Mouse (Mus musculus) megakaryocyte, embryonic 14.5 days (primary cell): ENCODE results near the gene St8sia6. TPM values are rescaled to one million over a fixed set of nuclear protein-coding genes. Genes with fewer than 3 reads are reported as not detected.
"Not testable (repeated sequence)": the region's sequence is repeated elsewhere in the genome, so short reads cannot be mapped to it uniquely, and the experiment has no call there.

Experiments
- H3K27me3 ChIP-seq: replicated peaks from 2 replicates; pipeline ENCODE3; 2012; ENCODE audit warnings: inconsistent platforms
- H3K36me3 ChIP-seq: replicated peaks from 2 replicates; pipeline ENCODE3; 2012; ENCODE audit warnings: low read length, inconsistent platforms, mixed read lengths
- H3K4me1 ChIP-seq: 2 replicates; pipeline ENCODE4 v1.6.1; 2012; ENCODE audit warnings: inconsistent platforms
- H3K4me3 ChIP-seq: replicated peaks from 2 replicates; pipeline ENCODE3; 2012; ENCODE audit warnings: moderate library complexity, mild to moderate bottlenecking, inconsistent platforms
- H3K9me3 ChIP-seq: 2 replicates; pipeline ENCODE4 v1.6.1; 2012; ENCODE audit warnings: inconsistent platforms
- FLI1 ChIP-seq: IDR thresholded peaks from 2 replicates; pipeline ENCODE4 v1.6.1; 2012; ENCODE audit warnings: low read length, inconsistent platforms, mixed read lengths
- GATA1 ChIP-seq: IDR thresholded peaks from 3 replicates; pipeline ENCODE4 v1.6.1; 2012; ENCODE audit warnings: mixed read lengths, low read length, inconsistent platforms, borderline replicate concordance
- polyA plus RNA-seq: library from polyadenylated mRNA; stranded (reverse); fragments of >175 nt; gene quantifications from 2 replicates; pipeline ENCODE4 v1.2.3, GENCODE M21; 2012; ENCODE audit warnings: low replicate concordance; ENCODE audit not compliant: insufficient read depth

St8sia6 gene
- polyA plus RNA-seq, 1 experiment = 0.50 TPM

DNA sequence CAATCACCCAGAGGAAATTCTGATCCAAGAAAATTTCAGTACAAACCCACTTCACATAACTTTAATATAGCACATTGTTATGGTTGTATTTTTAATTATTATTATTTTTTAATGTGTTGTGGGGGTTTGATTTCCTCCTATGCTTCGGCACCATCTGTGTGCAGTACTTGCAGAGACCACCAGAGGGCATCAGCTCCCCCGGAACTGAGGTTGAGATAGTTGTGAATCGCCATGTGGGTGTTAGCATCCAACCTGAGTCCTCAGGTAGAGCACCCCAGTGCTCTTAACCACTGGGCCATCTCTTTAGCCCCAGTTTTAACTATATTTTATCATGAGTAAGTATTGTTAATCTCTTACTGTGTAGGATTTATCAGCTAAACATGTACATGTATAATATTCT is 120.9 kb downstream of the St8sia6 start:
- no peak overlapping the region for H3K4me3 ChIP-seq
- TF ChIP-seq GATA1 (no peak), FLI1 (no peak)
- no peaks in the 10 kb centered on the region for H3K36me3 ChIP-seq

DNA sequence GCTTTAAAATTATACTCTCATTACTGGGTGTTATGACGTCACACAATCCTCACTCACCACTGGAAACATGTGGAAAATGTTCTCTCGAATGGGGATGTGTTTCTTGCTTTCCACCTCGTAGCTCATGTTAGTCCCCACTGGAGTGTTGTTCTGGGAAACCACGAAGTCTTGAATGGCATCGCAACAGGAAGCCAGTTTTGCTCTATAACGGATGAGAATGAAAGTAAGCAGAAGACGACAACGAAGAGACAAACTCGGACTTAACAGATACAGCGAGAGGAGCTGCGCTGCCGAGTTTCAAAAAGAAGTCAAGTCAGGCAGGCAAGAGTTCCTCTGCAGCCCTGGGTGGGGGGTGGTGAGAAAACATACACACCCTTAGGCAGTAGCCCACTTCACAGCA is 121.4 kb downstream of the St8sia6 start:
- H3K9me3 ChIP-seq = no peaks in the 10 kb centered on the region
- no peaks in the 10 kb centered on the region for H3K27me3 ChIP-seq
- TF ChIP-seq FLI1 (no peak), GATA1 (no peak)
- H3K4me3 ChIP-seq = peak overlapping the region; percentile 62
- peaks cover 10% of the 10 kb centered on the region for H3K4me1 ChIP-seq
- no peaks in the 10 kb centered on the region for H3K36me3 ChIP-seq

More for the DNA sequence above, 120.9 kb downstream of the St8sia6 start:
- no peaks in the 10 kb centered on the region for H3K9me3 ChIP-seq
- no peaks in the 10 kb centered on the region for H3K27me3 ChIP-seq
- peaks cover 10% of the 10 kb centered on the region for H3K4me1 ChIP-seq

DNA sequence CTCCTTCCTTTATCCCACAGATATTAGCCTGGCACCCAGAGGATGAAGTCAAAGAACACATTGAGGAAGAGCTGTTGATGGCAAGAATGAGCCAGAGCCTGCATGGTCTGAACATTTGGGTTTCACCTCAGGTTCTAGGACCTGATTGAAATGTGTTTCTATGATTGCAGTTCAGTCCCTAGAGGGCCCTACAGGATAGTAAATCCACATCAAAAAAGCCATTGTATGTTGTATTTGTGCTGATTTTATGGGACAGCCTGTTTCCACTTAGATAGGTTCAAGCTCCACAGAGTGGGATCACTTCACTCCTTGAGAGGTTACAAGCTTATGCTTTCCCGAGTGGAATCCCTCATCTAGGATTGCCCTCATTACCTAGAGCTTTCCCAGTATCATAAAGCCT is 159.0 kb downstream of the St8sia6 start:
- H3K27me3 ChIP-seq = peaks cover 8% of the 10 kb centered on the region
- no peaks in the 10 kb centered on the region for H3K36me3 ChIP-seq
- H3K4me1 ChIP-seq = peaks cover 5% of the 10 kb centered on the region; the same call in 1 of the 2 replicates
- no peaks in the 10 kb centered on the region for H3K9me3 ChIP-seq
- H3K4me3 ChIP-seq = no peak overlapping the region
- no peak for TF ChIP-seq GATA1
- TF ChIP-seq FLI1 = no peak

DNA sequence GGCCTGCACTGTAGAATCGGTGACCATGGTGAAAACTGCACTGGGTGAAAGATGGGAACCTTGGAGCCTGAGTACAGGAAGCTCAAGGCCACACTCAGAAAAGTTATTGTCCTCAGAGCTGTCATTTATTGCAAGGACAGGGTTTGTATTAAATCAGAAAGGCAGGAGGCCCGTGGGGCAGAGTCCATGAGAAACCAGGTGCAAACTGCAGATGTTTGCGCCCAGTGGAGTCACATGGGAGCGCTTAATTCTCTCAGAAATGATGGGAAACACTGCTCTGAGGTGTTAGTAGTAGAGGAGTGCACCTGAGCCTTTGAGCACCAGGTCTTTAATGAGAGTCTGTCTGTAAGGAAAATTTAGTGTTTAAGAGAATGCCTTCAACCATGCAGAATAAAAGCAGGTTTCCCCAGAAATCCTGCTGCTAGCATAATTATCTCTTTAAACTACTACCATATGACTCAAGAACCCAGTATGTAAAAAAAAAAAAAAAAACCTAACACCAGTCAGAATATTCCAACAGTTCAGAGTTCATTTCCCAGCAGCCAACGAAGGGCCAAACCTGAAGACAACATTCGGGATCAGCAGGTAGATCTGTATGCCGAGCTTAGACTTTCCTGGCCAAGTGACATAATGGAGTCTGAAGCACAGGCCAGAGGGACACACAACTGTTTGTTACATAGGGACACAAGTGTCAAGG is 163.6 kb downstream of the St8sia6 start:
- no peak overlapping the region for H3K4me3 ChIP-seq
- no peaks in the 10 kb centered on the region for H3K36me3 ChIP-seq
- no peaks in the 10 kb centered on the region for H3K9me3 ChIP-seq
- TF ChIP-seq GATA1 (no peak), FLI1 (no peak)
- peaks cover 5% of the 10 kb centered on the region; the same call in 1 of the 2 replicates for H3K4me1 ChIP-seq
- H3K27me3 ChIP-seq = peaks cover 6% of the 10 kb centered on the region

DNA sequence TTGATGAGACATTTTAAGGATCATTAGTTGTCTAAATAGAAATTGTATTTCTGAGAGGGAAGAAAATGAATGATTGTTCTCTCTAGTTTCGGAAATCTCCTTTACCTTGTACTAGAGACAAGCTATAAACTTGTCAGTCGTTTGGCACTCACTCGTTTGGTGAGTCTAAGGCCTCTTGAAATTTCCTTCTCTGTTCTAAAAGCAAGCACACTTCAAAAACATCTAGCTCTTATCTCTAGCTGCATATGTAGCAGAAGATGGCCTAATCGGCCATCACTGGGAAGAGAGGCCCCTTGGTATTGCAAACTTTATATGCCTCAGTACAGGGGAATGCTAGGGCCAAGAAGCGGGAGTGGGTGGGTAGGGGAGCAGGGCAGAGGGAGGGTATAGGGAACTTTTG is 190.2 kb downstream of the St8sia6 start:
- H3K36me3 ChIP-seq, H3K4me1 ChIP-seq, H3K9me3 ChIP-seq, H3K4me3 ChIP-seq, H3K27me3 ChIP-seq: not testable (repeated sequence)

DNA sequence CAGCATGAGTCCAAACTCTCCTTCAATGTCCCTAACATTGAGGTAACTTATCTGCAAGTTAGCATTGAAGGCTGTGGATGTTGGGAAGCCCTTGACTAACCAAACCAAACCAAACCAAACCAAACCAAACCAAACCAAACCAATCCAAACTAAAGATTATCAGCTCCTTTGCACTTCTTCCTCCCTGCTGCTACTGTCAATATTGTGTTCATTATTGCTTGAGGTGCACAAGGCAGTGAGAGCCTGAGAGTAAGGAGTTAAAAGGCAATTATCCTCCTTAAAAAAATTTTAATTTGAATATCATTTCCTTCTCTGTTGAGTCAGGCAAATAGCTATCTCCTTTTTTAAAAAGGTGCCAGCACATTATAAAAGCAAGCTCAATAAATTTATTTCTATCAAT is 190.8 kb downstream of the St8sia6 start:
- H3K9me3 ChIP-seq = no peaks in the 10 kb centered on the region
- peaks cover 2% of the 10 kb centered on the region for H3K27me3 ChIP-seq
- H3K4me3 ChIP-seq = no peak overlapping the region
- no peaks in the 10 kb centered on the region for H3K4me1 ChIP-seq
- TF ChIP-seq GATA1 (no peak), FLI1 (no peak)
- H3K36me3 ChIP-seq = no peaks in the 10 kb centered on the region

Other genes starting within 250 kb of the St8sia6 start
- gene Trdmt1, start 249.4 kb downstream of the St8sia6 start, polyA plus RNA-seq = 0.82 TPM in 1 of 2 replicates, not detected in the other
- gene Vim, start 220.1 kb downstream of the St8sia6 start, polyA plus RNA-seq = 168 and 727 TPM in 2 replicates